Mouse (Mus musculus) limb, embryonic 10.5 days (tissue): ENCODE measurements around the gene Spata6. TPM values are rescaled to one million over a fixed set of nuclear protein-coding genes. Genes with fewer than 3 reads are reported as not detected.

Source experiments
- polyA plus RNA-seq: library from polyadenylated mRNA; unstranded; fragments of >200 nt; fragmentation: Nextera tagmentation; extraction: Ambion mirVana; gene quantifications from 2 replicates; pipeline ENCODE4 v1.2.1, GENCODE M21; 2016

Spata6 gene
- polyA plus RNA-seq, 1 experiment from 2014 or later, result 36.7 TPM

Other genes starting within 250 kb of the Spata6 start
- not detected in 2 replicates for gene Slc5a9, start 182.9 kb downstream of the Spata6 start, polyA plus RNA-seq
- not detected in 2 replicates for gene Skint8, start 199.4 kb downstream of the Spata6 start, polyA plus RNA-seq